Mouse (Mus musculus): ENCODE measurements around the gene Cacna2d4. TPM values are rescaled to one million over a fixed set of nuclear protein-coding genes. Genes with fewer than 3 reads are reported as not detected.

Gene Cacna2d4
- total RNA-seq, 2 experiments from 2014 or later, result 1.7 to 3.1 TPM

DNA sequence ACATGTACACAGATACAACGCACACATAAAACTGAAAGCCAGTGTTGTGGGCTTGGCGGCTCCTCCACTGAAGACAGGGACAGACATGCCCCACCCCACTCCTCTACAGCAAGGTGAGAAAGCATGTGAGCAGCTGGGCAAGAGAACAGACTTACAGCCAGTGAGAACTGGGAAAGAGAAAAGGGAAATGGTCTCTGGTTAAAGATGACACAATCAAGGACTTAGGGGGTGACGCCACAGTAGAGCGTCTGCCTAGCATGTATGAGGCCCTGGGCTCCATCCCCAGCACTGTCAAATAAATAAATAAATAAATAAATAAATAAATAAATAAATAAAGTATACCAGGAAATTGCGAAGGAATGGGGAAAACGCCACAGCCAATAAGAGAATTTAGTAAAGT is 67.0 kb downstream of the Cacna2d4 start:
- no peak for DNase-seq (ENCODE audit: low spot score in 2 of 2)

DNA sequence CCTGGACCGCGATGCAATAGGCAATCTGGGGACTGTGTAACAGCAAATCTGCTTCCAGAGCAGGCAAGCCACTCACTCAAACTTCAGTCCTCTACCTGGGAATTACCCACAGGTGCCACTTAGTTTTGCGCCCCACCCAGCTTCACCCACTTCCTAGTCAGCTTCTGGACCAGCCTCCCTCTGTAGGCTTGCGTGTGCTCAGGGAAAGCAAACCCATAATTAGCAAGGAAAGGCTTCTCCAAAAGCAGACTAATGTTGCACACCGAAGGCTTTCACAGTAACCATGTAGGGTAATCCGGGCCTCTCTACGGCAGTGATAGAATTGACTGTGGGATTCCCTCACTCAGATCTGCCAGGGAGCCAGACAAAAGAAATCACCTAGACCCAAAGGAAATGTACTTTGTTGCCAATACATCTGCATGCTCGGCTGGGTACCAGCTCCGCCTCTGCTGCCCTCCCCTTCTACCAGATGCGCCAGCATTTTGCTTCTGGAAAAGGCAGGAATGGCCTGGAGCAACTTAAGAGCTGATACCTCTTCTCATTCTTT is 71.6 kb downstream of the Cacna2d4 start:
- DNase-seq (ENCODE audit: low spot score in 2 of 2), result no peak

DNA sequence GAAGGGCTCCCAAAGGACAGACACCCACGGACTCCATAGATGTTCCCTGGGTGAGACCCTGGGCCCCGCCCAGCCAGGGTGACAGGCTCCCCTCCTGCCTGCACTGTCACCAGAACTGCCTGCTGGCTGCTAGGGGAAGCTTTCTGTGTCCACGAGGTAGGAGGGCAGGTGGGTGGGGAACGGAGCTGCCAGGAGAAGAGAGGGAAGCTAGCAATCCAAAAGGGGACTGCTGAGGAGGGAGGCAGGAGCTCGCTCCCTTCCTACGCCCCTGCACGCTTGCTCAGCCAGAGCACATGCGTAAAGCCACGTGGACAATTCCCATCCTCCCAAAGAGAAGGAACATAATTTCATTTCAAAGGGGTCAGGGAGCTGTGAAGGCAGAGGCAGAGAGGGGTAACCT is 73.8 kb downstream of the Cacna2d4 start:
- DNase-seq (ENCODE audit: low spot score in 2 of 2), result peak; percentile 77 to 85

DNA sequence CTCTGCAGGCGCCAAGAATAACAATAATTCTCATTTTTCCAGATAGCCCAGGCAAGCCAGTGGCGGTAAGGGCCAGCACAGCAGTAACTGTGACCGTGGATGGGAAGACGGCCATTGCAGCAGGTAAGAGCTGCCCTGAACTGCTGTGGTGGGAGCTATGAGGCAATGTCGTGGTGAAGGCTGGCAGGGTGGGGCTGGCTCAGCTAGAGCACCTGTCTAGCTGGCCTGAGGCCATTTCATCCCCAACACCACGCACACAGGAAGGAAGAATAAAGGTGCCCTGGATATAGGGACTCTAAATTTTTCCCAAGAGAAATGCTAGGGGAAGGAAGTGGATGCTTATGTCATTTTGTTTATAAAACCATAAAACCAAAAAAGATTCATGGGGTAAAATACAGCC is 76.1 kb downstream of the Cacna2d4 start:
- no peak for DNase-seq (ENCODE audit: low spot score in 2 of 2)

DNA sequence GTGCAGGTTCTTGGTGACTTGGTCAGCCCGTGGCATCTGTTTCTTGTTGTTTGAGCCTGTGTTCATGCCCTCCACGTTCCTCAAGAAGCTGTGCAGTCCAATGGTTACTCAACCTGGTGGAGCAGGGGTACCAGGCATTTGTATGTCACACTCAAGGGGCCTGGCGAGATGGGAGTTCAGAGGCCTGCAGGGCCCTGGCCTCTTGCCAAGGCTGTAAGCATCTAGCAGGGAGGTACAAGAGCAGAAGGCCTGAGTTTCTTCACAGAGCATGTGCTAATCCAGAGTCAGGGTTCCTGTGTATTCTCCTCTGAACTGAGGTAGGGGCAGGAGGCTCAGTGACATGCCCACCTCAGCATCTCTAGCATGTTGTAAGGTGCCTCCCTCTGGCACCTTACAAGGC is 76.8 kb downstream of the Cacna2d4 start:
- DNase-seq (ENCODE audit: low spot score in 2 of 2), result no peak

DNA sequence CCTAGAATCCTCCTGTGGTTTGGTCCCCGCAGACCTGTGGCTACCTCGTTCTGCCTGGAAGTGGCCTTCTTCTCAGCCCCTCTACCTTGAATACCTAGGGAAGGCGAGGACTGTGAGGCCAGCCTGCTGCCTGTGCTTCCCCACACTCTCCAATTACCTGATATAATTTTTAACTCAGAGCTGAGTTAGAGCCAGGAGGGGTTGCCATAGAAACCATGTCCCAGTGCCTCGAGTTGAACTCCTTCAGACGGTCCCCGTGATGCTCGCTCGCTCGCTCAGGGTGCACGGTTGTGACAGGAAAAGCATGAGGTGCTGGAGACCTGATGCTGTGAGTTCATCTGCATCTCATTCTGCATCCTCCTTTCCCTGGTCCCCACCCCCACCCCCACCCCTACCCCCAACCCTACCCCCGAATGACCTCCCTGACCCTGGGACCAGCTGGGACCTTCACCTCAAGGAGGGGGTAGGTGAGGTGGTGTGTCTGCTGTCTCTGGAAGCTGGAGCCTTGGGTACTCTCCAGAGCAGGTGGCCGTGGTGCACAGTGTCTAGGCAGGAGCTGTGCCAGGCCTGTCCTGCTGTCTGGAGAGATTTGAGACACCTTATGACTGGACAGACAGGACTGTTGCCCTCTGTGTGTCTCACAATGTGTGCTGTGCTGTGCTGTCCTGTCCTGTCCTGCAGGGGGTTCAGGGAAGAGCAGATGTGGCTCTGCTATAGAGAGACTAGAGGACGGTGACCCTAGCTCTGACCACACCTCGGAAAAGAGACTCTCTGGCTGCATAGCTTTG is 77.5 kb downstream of the Cacna2d4 start:
- DNase-seq (ENCODE audit: low spot score in 2 of 2), result peak in 1 of 2 experiments; percentile 36

DNA sequence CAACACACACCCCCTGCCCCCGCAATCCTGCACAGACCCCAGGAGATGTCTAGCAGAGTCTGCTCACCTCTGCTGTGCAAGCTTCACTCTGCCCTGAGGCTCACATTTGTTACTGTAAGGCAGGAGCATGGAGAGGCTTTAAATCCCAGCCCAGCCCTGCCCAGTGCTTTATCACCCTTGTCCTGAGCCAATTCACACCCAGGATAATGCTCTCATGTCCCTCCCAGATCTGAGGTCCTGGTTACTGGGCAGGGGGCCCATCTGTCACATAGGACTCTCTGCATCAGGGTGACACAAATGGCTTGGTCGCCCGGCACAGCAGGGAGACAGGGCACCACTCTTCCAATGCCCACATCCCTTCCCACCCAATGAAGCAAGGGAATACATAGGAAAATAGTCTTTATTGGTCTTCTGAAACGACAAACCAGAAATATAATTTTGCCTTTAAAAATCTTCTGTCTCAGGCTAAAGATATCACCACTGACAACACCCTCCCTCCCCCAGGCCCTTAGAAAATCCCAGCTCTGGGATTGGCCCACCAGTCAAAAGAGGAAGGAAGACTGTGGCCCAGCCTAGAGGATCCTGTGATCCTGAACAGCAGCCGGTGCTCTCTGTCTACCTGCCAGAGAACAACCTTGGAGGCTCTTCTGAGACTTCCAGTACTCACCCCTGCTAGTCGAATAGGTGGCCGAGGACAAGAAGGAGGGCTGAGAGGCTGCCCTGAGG is 78.6 kb downstream of the Cacna2d4 start:
- peak in 1 of 2 experiments; percentile 41 for DNase-seq (ENCODE audit: low spot score in 2 of 2)

DNA sequence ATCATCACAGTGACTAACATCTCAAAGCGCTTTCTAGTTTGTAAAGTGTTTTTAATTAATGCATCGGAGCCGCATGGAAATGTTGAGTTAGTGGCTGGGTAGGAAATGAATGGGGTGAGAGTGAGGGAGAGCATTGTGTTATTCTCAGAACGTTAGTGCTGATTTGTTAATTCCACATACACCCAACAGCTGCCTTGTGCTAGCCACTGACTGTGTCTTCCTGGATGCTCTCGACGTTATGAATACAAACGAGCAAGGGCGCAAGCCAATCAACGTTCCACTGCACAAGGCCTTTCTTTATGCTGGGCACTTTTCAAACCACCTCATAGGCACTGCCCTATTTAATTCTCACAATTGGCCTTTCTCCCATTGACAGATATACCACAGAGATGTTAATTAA is 82.4 kb downstream of the Cacna2d4 start:
- no peak for DNase-seq (ENCODE audit: low spot score in 2 of 2)

DNA sequence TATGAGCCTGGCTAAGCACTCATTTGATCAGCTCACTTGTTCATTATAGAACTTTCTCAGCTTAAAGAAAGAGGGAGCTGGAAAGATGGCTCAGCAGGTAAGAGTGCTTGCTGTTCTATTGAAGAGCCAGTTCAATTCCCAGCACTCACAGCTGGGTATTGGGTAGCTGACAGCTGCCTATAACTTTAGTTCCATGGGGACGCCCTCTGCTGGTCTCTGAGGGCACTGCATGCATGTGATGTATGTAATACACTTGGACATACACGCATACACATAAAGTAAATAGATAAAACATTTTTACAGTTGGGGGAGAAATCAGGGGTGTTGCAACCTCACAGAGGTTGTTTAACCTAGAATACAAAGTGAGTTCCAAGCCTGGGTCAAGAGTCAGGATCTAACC is 83.0 kb downstream of the Cacna2d4 start:
- no peak for DNase-seq (ENCODE audit: low spot score in 2 of 2)

DNA sequence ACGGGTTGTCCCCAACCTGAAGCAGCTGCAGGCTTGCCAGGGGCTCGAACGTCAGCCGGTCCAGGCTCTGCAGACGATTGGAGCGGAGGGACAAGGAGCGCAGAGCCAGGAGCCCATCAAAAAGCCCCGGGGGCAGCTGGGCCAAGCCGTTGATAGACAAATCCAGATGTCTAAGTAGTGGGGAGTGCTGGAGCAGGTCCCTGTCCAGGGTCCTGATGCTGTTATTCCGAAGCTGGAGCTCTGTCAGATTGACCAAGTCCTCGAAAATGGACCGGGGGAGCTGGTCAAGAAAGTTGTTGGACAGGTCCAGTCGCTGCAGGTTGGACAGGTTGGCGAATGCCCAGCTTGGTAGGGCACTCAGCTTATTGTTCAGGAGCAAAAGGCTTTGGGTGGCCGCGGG is 84.2 kb downstream of the Cacna2d4 start:
- no peak for DNase-seq (ENCODE audit: low spot score in 2 of 2)

DNA sequence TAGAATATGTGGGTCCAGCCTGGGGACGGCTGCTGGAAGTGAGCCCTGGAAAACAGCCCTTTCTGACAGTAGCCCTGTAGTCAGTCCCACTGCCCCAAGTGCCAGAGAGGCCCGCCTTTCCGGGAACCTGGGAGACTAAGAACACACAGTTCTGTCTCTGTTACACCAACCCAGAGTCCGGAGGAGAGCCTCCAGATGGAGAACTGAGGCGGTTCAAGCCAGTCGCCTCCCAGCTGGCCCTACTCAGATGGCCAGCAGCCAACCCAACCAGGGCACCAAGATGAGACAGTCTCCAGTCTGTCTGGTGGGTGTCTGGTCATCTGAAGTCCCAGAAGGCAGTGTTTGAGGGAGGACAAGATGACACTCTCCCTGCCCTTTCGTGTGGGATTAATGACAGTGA is 85.4 kb downstream of the Cacna2d4 start:
- peak in 1 of 2 experiments; percentile 48 for DNase-seq (ENCODE audit: low spot score in 2 of 2)

DNA sequence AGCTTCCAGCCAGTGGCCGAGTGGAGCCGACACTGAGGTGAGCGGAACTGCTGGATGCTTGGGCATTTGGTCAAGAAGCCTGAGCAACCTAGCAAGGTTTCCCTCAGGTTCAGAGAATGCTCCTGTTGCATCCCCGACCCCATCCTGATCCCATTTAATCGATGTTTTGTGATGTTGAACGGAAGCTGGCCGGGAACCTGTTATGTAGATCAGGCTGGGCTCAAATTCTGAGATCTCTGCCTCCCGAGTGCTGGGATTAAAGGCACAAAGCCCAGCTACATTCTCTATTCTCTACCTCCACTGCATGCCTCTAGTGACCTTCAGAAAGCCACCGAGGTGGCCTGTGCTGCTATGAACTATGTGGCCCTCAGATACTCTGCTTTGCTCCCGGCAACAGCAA is 88.5 kb downstream of the Cacna2d4 start:
- no peak for DNase-seq (ENCODE audit: low spot score in 2 of 2)

DNA sequence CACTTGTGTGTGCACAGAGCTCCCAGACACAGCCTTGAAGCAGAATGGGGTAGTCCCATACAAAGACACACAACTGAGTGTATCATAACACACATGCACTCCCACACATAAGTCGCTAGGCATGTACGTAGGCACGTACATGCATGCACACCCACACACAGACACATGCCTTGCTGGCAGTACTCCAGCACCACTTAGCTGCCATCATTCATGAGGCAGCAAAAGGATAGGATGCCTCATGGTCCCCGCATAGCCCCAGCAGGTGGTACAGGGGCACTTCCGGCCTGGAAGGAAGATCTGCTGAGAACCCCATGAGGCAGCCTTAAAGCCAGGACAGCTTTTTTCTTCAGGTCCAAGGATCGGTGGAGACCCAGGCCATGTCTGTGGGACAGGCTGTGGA is 89.7 kb downstream of the Cacna2d4 start:
- no peak for DNase-seq (ENCODE audit: low spot score in 2 of 2)

DNA sequence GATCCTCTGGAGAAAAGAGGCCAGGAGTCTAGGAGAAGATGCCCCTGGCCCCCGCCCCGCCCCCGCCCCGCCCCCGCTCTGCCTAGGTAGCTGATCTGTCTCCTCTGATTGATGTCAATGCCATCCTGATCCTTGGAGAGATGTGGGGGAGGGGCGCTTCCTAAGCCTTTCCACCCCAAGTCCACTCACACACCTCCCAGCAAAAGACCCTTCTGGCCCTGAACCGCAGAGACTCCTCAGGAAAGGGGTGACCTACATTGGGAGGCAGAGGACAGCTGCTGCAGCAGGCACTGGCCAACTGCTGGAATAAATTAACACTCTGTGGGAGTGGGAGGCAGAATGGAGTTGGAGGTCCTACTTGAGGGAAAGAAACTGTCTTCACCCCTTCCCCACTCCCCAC is 90.2 kb downstream of the Cacna2d4 start:
- DNase-seq (ENCODE audit: low spot score in 2 of 2), result no peak

DNA sequence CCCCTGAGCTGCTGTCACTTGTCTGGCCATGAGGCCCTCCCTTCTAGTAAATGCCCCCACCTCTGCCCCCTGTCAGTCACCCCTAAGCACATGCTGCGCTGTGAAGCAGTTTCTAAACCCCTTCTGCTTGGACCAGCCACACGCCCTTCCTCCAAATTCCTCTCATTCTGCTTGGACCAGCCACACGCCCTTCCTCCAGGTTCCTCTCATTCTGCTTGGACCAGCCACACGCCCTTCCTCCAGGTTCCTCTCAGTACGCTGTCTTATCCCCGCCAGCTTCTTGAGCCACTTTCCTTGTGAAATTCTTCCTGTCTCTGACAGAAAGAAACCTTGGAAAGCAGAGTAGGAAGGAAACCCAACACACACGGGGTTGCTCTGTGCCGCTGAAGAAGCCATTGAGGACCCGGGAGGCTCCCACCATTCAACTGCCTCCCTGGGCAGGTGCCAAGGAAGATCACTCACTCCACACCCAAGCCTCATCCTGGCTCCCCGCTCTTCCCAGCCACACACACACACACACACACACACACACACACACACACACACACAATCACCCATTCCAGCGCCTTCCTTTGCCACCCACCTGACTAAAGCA is 92.3 kb downstream of the Cacna2d4 start:
- DNase-seq (ENCODE audit: low spot score in 2 of 2), result peak in 1 of 2 experiments; percentile 54

DNA sequence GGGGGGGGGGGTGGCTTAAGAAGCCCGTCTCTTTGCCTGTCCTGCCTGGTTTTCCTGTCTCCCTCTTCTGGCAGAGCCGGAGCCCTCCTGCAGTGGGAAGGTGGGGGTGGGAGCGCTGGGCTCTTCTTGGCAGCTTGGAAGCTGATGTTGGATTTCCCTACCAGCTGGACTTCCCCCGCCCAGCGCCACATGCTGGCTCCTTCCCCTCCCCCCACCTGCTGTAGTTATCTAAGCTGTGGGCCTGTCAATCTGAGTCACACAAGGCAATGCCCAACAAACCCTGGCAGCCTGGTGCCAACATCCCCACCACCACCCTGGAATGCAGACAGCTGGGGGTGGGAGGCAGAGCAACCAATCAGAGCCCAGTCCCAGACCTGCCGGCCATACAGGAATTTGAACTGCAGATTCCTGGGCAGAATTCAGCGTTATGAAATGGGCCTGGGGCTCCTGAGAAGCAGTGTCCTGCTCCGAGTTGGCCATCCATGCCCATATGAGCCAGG is 92.9 kb downstream of the Cacna2d4 start:
- DNase-seq (ENCODE audit: low spot score in 2 of 2), result peak; percentile 89 to 91

DNA sequence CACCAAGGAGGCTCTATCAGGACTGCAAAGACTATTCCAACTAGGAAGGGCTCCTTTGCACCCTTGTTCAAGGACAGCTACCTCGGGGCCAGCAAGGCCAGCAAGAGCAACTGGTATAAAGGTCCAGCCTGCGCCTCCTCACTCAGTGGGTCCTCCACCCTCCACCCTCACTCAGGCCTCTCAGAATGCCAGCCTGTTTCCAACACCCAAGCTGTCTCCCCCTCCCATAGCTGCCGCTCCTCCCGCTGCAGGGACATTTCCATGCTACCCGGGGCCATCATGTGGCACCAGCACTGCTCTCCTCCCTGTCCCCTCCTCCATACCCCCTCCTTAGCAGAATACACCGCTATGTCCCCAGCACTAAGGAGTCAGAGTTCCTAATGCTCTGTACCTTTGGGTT is 93.6 kb downstream of the Cacna2d4 start:
- peak in 1 of 2 experiments; percentile 55 for DNase-seq (ENCODE audit: low spot score in 2 of 2)

DNA sequence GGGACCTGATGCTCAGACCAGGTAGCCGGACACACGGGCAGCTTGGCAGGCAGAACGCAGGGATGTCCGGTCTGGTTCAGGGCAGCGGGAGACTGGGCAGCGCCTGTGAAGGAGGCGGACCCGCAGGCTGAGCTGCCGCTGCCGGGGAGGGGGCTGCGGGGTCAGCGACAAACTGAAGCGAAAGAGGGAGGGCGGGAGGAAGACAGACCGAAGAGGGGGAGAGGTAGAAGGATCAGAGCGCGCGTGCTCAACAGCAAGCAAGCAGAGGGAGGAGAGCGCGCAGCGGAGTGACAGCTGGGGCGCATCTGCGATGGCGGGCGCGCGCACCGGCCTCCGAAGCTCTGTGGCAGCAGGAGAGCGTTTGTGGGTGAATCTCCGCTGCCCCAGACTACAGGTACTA is 94.2 kb downstream of the Cacna2d4 start, which contains the start of gene Lrtm2:
TSS of gene Lrtm2 (minus strand) at position 261 of the 400 bp plus-strand sequence.
- DNase-seq (ENCODE audit: low spot score in 2 of 2), result peak; percentile 76 to 83

DNA sequence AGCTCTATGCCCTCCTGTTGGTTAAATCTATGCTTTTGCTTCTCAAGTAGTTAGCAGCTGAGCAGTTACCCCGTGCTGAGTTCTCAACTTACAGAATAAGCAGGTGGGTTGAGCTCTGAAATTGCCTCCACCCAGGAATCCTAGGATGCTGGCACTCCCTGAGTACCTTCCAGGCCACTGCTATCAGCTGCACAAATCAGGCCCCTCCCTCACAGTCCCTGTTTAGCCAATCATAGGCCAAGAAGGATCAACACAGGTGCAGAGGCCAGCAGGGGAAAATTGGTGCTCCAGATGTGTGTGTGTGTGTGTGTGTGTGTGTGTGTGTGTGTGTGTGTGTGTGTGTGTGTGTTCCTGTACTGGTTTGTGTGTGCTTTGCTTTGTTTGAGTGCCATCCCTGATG is 95.8 kb downstream of the Cacna2d4 start:
- DNase-seq (ENCODE audit: low spot score in 2 of 2), result no peak

DNA sequence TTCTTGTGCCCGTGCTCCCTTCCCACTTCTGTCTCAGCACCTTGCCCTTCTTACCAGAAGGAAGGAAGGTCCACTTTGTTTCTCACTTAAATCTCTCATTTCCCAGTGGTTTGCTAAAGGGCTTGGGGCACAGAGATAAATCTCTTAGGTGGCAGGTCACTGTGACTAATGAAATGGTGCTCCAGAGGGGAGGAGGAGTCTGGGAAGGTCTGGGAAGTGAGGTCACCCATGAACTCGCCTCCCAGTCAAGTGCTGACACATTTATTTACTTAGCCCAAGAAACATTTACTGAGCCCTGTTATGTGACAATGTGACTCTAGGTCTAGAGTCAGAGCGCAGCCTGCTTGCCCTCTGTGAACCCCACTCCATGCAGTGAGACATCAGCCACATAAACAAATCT is 96.9 kb downstream of the Cacna2d4 start:
- no peak for DNase-seq (ENCODE audit: low spot score in 2 of 2)

DNA sequence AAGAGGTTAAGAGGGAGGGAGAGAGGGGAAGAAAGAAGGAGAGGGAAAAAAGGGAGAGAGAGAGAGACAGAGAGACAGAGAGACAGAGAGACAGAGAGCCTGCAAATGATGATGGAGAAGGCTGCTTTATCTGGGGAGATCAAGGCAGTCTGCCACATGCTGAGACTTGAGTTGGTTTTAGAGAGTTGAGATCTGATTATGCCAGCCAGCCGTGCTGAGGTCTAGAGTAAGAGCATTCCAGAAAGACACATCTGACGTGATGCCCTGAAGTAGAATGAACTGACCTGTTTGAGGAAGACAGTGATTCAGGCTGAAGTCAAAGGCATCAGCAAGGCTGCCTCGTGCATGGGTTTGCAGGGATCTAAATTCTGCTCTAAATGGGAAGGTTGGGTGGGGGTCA is 97.5 kb downstream of the Cacna2d4 start:
- DNase-seq (ENCODE audit: low spot score in 2 of 2), result no peak

DNA sequence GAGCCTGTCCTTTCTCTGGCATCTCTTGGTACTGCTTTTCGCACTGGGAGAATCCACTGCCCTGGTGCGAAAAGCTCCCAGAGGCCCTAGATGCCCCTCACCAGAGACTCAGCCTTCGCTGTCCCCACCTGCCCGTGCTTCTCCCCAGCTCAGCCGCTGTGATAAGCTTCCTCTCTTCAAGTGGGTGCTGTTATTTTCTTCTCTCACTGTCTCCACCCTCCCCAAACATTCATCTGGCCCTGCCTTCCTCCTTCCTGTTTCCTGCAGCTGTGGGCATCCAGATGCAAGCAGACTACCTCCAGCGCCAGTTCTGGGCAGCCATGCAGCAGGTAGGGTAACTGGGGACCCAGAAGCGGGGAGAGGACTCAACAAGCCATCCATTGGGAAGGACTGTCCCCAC is 99.8 kb downstream of the Cacna2d4 start:
- DNase-seq (ENCODE audit: low spot score in 2 of 2), result no peak

All from left cerebral cortex, adult 18-20 months (tissue).